Mouse (Mus musculus): Measurements from ENCODE around the gene Napb. TPM values are rescaled to one million over a fixed set of nuclear protein-coding genes. Genes with fewer than 3 reads are reported as not detected.

Napb gene
- polyA plus RNA-seq, 1 experiment = 0.63 TPM

GRCm38 (mm10) chr2:148689444-148690140 lies 42.7 kb downstream of the Napb start:
- Histone ChIP-seq H3K27ac (ENCODE audit: control insufficient read depth, insufficient read depth, low read length) (no peak overlapping the region), H3K4me1 (replicated peaks; ENCODE audit: control insufficient read depth, insufficient read depth, low read length) (no peaks in the 10 kb centered on the region), H3K4me3 (ENCODE audit: control insufficient read depth, insufficient read depth, low read length) (no peak overlapping the region), H3K36me3 (ENCODE audit: control insufficient read depth, insufficient read depth, low read length) (peaks cover 19% of the 10 kb centered on the region), H3K27me3 (ENCODE audit: control insufficient read depth, insufficient read depth, low read length) (no peaks in the 10 kb centered on the region)
- DNase-seq = no peak
- 94% methylated on average over 6 of the region's 6 CpGs for WGBS
- no peak for TF ChIP-seq POLR2A (IDR thresholded peaks at IDR 0.05; ENCODE audit: control insufficient read depth, extremely low read depth, insufficient read depth, low read length, poor library complexity)
- no peak for TF ChIP-seq CTCF (IDR thresholded peaks at IDR 0.05; ENCODE audit: borderline replicate concordance, control insufficient read depth, extremely low read depth, insufficient read depth, low read length, poor library complexity)

GRCm38 (mm10) chr2:148687971-148688370 lies 44.3 kb downstream of the Napb start:
- TF ChIP-seq CTCF (IDR thresholded peaks at IDR 0.05; ENCODE audit: borderline replicate concordance, control insufficient read depth, extremely low read depth, insufficient read depth, low read length, poor library complexity) = no peak
- TF ChIP-seq POLR2A (IDR thresholded peaks at IDR 0.05; ENCODE audit: control insufficient read depth, extremely low read depth, insufficient read depth, low read length, poor library complexity) = no peak
- no peaks in the 10 kb centered on the region for H3K4me1 ChIP-seq (replicated peaks; ENCODE audit: control insufficient read depth, insufficient read depth, low read length)
- H3K27ac ChIP-seq (ENCODE audit: control insufficient read depth, insufficient read depth, low read length) = no peak overlapping the region
- H3K27me3 ChIP-seq (ENCODE audit: control insufficient read depth, insufficient read depth, low read length) = no peaks in the 10 kb centered on the region
- 94% methylated on average over 5 of the region's 5 CpGs for WGBS
- no peak overlapping the region for H3K4me3 ChIP-seq (ENCODE audit: control insufficient read depth, insufficient read depth, low read length)
- H3K36me3 ChIP-seq (ENCODE audit: control insufficient read depth, insufficient read depth, low read length) = peaks cover 23% of the 10 kb centered on the region
- DNase-seq = no peak

- H3K27me3 ChIP-seq (ENCODE audit: control insufficient read depth, insufficient read depth, low read length) = no peaks in the 10 kb centered on the region
- WGBS = 100% methylated on average over 1 of the region's 1 CpGs
- H3K27ac ChIP-seq (ENCODE audit: control insufficient read depth, insufficient read depth, low read length) = no peak overlapping the region
- peaks cover 22% of the 10 kb centered on the region for H3K36me3 ChIP-seq (ENCODE audit: control insufficient read depth, insufficient read depth, low read length)
- no peak for TF ChIP-seq CTCF (IDR thresholded peaks at IDR 0.05; ENCODE audit: borderline replicate concordance, control insufficient read depth, extremely low read depth, insufficient read depth, low read length, poor library complexity)
- TF ChIP-seq POLR2A (IDR thresholded peaks at IDR 0.05; ENCODE audit: control insufficient read depth, extremely low read depth, insufficient read depth, low read length, poor library complexity) = no peak
- H3K4me3 ChIP-seq (ENCODE audit: control insufficient read depth, insufficient read depth, low read length) = no peak overlapping the region
- peaks cover 4% of the 10 kb centered on the region; the same call in 1 of the 2 replicates for H3K4me1 ChIP-seq (replicated peaks; ENCODE audit: control insufficient read depth, insufficient read depth, low read length)
- no peak for DNase-seq
Observed at GRCm38 (mm10) chr2:148686862-148687261, 45.4 kb downstream of the Napb start.

- Histone ChIP-seq H3K4me3 (ENCODE audit: control insufficient read depth, insufficient read depth, low read length) (no peak overlapping the region), H3K4me1 (replicated peaks; ENCODE audit: control insufficient read depth, insufficient read depth, low read length) (peaks cover 9% of the 10 kb centered on the region), H3K27ac (ENCODE audit: control insufficient read depth, insufficient read depth, low read length) (no peak overlapping the region), H3K27me3 (ENCODE audit: control insufficient read depth, insufficient read depth, low read length) (no peaks in the 10 kb centered on the region), H3K36me3 (ENCODE audit: control insufficient read depth, insufficient read depth, low read length) (peaks cover 10% of the 10 kb centered on the region)
- no peak for TF ChIP-seq POLR2A (IDR thresholded peaks at IDR 0.05; ENCODE audit: control insufficient read depth, extremely low read depth, insufficient read depth, low read length, poor library complexity)
- no peak for TF ChIP-seq CTCF (IDR thresholded peaks at IDR 0.05; ENCODE audit: borderline replicate concordance, control insufficient read depth, extremely low read depth, insufficient read depth, low read length, poor library complexity)
- WGBS = 84% methylated on average over 3 of the region's 3 CpGs
- no peak for DNase-seq
Observed at GRCm38 (mm10) chr2:148685709-148686108, 46.6 kb downstream of the Napb start.

GRCm38 (mm10) chr2:148684972-148685371 lies 47.3 kb downstream of the Napb start:
- 97% methylated on average over 2 of the region's 2 CpGs for WGBS
- Histone ChIP-seq H3K4me3 (ENCODE audit: control insufficient read depth, insufficient read depth, low read length) (no peak overlapping the region), H3K27ac (ENCODE audit: control insufficient read depth, insufficient read depth, low read length) (no peak overlapping the region), H3K4me1 (replicated peaks; ENCODE audit: control insufficient read depth, insufficient read depth, low read length) (peaks cover 9% of the 10 kb centered on the region), H3K27me3 (ENCODE audit: control insufficient read depth, insufficient read depth, low read length) (no peaks in the 10 kb centered on the region), H3K36me3 (ENCODE audit: control insufficient read depth, insufficient read depth, low read length) (peaks cover 4% of the 10 kb centered on the region)
- no peak for DNase-seq
- TF ChIP-seq POLR2A (IDR thresholded peaks at IDR 0.05; ENCODE audit: control insufficient read depth, extremely low read depth, insufficient read depth, low read length, poor library complexity) = no peak
- TF ChIP-seq CTCF (IDR thresholded peaks at IDR 0.05; ENCODE audit: borderline replicate concordance, control insufficient read depth, extremely low read depth, insufficient read depth, low read length, poor library complexity) = no peak

GRCm38 (mm10) chr2:148683031-148683430 lies 49.2 kb downstream of the Napb start:
- Histone ChIP-seq H3K4me3 (ENCODE audit: control insufficient read depth, insufficient read depth, low read length) (no peak overlapping the region), H3K27me3 (ENCODE audit: control insufficient read depth, insufficient read depth, low read length) (no peaks in the 10 kb centered on the region), H3K4me1 (replicated peaks; ENCODE audit: control insufficient read depth, insufficient read depth, low read length) (peaks cover 9% of the 10 kb centered on the region), H3K36me3 (ENCODE audit: control insufficient read depth, insufficient read depth, low read length) (peaks cover 4% of the 10 kb centered on the region), H3K27ac (ENCODE audit: control insufficient read depth, insufficient read depth, low read length) (no peak overlapping the region)
- WGBS = 95% methylated on average over 1 of the region's 1 CpGs
- TF ChIP-seq CTCF (IDR thresholded peaks at IDR 0.05; ENCODE audit: borderline replicate concordance, control insufficient read depth, extremely low read depth, insufficient read depth, low read length, poor library complexity) = no peak
- TF ChIP-seq POLR2A (IDR thresholded peaks at IDR 0.05; ENCODE audit: control insufficient read depth, extremely low read depth, insufficient read depth, low read length, poor library complexity) = no peak
- DNase-seq = no peak
